Mouse (Mus musculus) layer of hippocampus, adult 11-12 months (tissue): ENCODE results near the gene Ifi204.
"Not testable (repeated sequence)": the region's sequence is repeated elsewhere in the genome, so short reads cannot be mapped to it uniquely, and the experiment has no call there.

Source experiments
- DNase-seq: peaks from one replicate; pipeline ENCODE4 v3.0.0; 2022; ENCODE audit warnings: low spot score

Ifi204 gene

DNA sequence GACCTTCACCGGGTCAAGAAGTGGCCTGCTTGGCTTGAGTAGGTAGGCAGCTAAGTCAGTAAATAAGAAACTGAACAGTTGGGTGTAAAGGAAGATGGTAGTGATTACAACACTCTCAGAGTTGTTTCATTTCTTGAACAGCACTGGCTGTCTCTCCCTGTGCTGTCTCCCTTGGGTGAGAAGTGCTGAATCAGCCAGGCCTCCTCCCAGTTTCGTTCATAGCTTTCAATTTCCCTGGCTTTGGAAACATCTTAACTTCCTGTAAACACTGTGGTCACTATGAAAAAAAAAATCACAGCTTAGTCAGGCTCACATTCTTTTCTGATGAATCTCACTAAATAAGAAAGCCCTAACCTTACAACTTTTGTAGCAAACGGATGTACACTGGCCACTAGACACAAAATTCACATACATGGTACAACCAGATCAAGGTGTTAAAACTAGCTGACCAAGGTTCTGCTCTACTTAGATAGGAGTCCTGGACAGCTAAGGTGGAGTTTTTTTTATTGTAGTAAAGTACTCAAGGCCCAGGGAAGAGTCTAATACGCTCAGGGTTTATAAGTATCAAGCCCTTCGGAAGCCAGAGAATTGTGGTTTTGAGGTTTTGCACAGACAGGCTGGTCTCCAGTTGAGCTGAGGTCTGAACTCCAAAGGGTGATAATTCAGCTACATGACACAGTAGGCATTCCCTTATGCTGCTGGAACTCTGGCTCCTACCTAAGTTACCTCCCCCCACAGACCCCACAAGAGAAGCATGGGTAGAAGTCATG is at the start of gene Ifi204:
Gene Ifi204 (minus strand): TSS at position 96 of the 770 bp plus-strand sequence.
- not testable (repeated sequence) for DNase-seq

GRCm38 (mm10) chr1:173809294-173809693 is 42.6 kb upstream of the Ifi204 start:
- DNase-seq = not testable (repeated sequence)

GRCm38 (mm10) chr1:173802689-173803281 is 36.0 kb upstream of the Ifi204 start:
- DNase-seq = peak; percentile 39

DNA sequence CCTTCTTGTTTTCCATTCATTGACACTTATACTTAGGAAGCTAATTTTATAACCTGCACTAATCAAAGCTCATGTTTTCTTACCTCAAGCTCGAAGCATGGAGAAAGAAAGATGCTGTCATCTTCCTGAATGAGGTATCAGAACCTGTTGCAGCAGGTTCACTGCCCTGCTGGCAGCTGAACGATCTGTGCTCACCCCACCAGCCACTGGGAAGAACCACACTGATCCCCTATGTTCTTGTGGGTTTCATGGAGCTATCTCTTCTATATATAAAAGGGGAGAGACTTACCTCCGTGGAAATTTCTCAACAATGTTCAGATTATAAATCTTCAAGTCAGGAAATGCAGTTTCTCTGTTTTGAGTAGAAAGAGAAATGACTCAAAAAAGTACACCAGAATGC is 35.5 kb upstream of the Ifi204 start:
- not testable (repeated sequence) for DNase-seq

GRCm38 (mm10) chr1:173801791-173802190 is 35.0 kb upstream of the Ifi204 start:
- not testable (repeated sequence) for DNase-seq

DNA sequence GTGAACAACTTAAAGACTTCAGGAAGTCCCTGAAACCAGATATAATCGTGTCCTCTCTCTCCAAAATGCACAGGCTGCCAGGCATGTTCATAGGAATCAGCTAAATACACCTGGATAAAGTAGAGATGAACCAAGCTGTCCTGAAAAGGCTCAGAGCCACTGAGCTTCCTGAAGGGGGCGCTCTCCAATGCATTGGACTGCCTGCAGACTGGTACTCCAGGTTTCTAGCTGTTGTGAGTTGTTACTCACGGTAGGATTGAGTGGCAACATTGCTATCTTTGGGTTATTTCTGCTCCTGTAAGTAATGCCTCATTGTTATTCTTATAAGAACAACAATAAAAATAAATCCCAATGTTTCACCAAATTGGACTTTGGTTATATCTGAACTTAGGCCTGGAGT is 6.7 kb upstream of the Ifi204 start:
- not testable (repeated sequence) for DNase-seq

GRCm38 (mm10) chr1:173760032-173760431 is 6.7 kb downstream of the Ifi204 start:
- DNase-seq = not testable (repeated sequence)

DNA sequence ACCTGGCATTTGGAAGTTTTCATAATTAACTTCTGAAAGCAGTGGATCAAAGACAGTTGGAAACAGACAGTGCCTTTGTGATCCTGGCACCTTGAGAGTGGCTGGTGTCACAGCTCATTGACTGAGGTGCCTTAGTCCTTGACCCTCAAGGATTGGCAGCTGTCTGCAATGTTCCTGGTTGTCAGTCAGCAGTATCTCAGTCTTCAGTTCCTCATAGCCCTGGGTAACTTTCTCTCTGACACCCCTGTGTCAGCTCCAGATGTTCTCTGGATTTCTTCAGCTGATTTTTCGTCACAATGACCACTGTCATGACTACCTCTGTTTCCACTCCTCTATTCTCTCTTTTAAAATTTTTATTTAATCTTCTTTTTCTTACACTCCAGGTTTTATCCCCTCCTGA is 24.5 kb downstream of the Ifi204 start:
- DNase-seq = no peak

- DNase-seq = no peak
Observed at GRCm38 (mm10) chr1:173741656-173742055, 25.1 kb downstream of the Ifi204 start, which contains the start of gene Ifi207. Gene Ifi207, minus strand, starts transcription at chr1:173741747.

DNA sequence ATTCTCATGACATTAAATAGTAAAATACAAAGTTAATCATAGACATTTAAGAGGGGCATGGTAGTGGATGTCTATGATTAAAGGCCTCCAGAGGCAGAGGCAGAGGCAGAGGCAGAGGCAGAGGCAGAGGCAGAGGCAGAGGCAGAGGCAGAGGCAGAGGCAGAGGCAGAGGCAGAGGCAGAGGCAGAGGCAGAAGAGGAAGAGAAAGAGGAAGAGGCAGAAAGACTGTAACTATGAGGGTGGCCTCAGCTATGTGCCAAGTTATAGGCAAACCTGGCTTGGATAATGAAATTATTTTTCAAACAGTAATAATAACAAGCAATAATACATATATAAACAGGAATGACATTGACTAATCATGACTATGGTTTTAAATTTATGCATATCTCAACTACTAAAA is 26.2 kb downstream of the Ifi204 start:
- no peak for DNase-seq

- DNase-seq = no peak
Observed at GRCm38 (mm10) chr1:173736986-173737385, 29.8 kb downstream of the Ifi204 start.

DNA sequence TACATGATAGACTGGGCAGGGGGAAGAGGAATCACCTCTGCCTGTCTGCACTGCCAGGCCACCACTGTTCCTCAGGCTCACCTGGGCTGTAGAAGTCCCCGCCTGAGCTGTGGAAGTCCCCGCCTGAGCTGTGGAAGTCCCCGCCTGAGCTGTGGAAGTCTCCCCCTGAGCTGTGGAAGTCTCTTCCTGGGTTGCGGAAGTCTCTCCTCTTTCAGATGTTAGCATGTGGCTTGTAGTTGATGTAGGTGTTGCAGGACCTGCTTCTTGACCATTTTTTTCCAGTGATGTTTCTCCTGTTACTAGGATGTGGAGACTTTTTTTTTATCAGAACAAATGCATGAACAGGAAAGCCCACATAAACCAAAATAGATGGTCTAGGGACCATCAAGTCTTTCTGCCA is 31.7 kb downstream of the Ifi204 start:
- DNase-seq = not testable (repeated sequence)

DNA sequence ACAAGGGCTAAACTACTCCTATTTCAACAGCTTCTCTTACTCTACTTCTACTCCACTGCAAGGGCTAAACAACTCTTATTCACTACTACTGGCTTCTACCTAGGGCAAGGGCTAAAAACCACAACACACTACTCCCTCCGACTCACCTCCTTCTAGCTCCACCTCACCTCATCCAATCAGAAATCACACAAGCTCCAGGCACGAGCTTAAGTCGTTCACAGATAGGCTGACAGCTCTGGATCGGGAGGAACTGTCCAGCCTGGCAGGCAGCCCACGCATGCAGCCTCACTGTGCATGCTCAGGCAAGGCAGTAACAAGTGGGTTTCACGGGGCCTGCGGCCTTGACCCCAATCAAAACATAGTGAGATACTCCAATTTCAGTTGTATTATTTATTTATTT is 33.5 kb downstream of the Ifi204 start:
- no peak for DNase-seq
